Mouse (Mus musculus) macrophage (primary cell): ENCODE measurements around the gene Ccn1. TPM values are rescaled to one million over a fixed set of nuclear protein-coding genes. Genes with fewer than 3 reads are reported as not detected.

Source experiments
- H3K27ac ChIP-seq: fragments of 350-480 bp; formaldehyde crosslinking; 2 replicates; pipeline ENCODE4 v1.9.0; 2021
- H3K36me3 ChIP-seq: fragments of 350-480 bp; formaldehyde crosslinking; 2 replicates; pipeline ENCODE4 v1.9.0; 2021; ENCODE audit errors: inconsistent target
- H3K4me3 ChIP-seq: fragments of 350-480 bp; formaldehyde crosslinking; 2 replicates; pipeline ENCODE4 v1.9.0; 2021; ENCODE audit errors: inconsistent target
- H3K79me2 ChIP-seq: fragments of 350-480 bp; formaldehyde crosslinking; 2 replicates; pipeline ENCODE4 v1.9.0; 2021; ENCODE audit errors: inconsistent target
- WGBS: methylation state at CpG from one replicate; pipeline ENCODE4 v1.1.7; 2026; ENCODE audit warnings: inconsistent platforms; ENCODE audit not compliant: missing documents; 5-methylcytosine and 5-hydroxymethylcytosine counted together
- polyA plus RNA-seq: library from polyadenylated mRNA; stranded (reverse); fragments of 250-400 nt; gene quantifications from 3 replicates; pipeline ENCODE4 v1.2.4, GENCODE M21; 2018; ENCODE audit warnings: inconsistent platforms
- total RNA-seq, 78 experiments: library from RNA; depleted of rRNA; stranded (reverse); fragments of 250-400 nt; gene quantifications; 1 replicate in 9 of 78; 2 replicates in 24 of 78; 3 replicates in 43 of 78; 4 replicates in 2 of 78; pipeline ENCODE4 v1.2.4; 2018; ENCODE audit warnings: inconsistent platforms in 56 of 78

Ccn1 gene
- 10 to 100 TPM in 1 of 26 experiments, 1 to 10 TPM in 1, under 1 TPM in 5, not detected in 19; 0.21 to 16.9 (median 0.41) TPM for total RNA-seq (2018; cell fraction: chromatin; rRNA removed)
- under 1 TPM in 17 of 26 experiments, not detected in 9; 0.04 to 0.29 (median 0.17) TPM for total RNA-seq (2018; cell fraction: cytosol; rRNA removed)
- 1 to 10 TPM in 1 of 26 experiments, under 1 TPM in 5, not detected in 20; 0.29 to 1.4 (median 0.61) TPM for total RNA-seq (2018; cell fraction: nucleus; rRNA removed)
- 0.14 to 0.87 TPM (median 0.29 TPM) in 3 replicates for polyA plus RNA-seq

GRCm38 (mm10) chr3:145649852-145650202, at the start of gene Ccn1:
Gene Ccn1 (minus strand): TSS chr3:145649981.
- no peaks in the 10 kb centered on the region for H3K36me3 ChIP-seq
- no peak within 1 kb of the TSS for H3K27ac ChIP-seq
- WGBS: 2% methylated on average over 28 of the region's 29 CpGs
- no peaks in the 10 kb centered on the region for H3K79me2 ChIP-seq
- no peak within 1 kb of the TSS for H3K4me3 ChIP-seq

- Histone ChIP-seq H3K79me2 (no peaks in the 10 kb centered on the region), H3K4me3 (no peak overlapping the region), H3K27ac (no peak overlapping the region), H3K36me3 (no peaks in the 10 kb centered on the region)
- WGBS: 72% methylated on average over 2 of the region's 2 CpGs
These were observed 43.6 kb upstream of the Ccn1 start for GRCm38 (mm10) chr3:145693361-145693760.

GRCm38 (mm10) chr3:145692037-145692436, 42.3 kb upstream of the Ccn1 start:
- Histone ChIP-seq H3K27ac (no peak overlapping the region), H3K4me3 (no peak overlapping the region), H3K36me3 (no peaks in the 10 kb centered on the region), H3K79me2 (no peaks in the 10 kb centered on the region)
- 91% methylated on average over 9 of the region's 9 CpGs for WGBS

- Histone ChIP-seq H3K4me3 (no peak overlapping the region), H3K36me3 (no peaks in the 10 kb centered on the region), H3K27ac (no peak overlapping the region), H3K79me2 (no peaks in the 10 kb centered on the region)
- WGBS: 93% methylated on average over 7 of the region's 7 CpGs
These were observed 41.6 kb upstream of the Ccn1 start for GRCm38 (mm10) chr3:145691415-145691814.

GRCm38 (mm10) chr3:145689271-145689670, 39.5 kb upstream of the Ccn1 start:
- H3K4me3 ChIP-seq: no peak overlapping the region

GRCm38 (mm10) chr3:145687836-145688235, 38.1 kb upstream of the Ccn1 start:
- no peak overlapping the region for H3K4me3 ChIP-seq
- H3K79me2 ChIP-seq: no peaks in the 10 kb centered on the region
- H3K36me3 ChIP-seq: no peaks in the 10 kb centered on the region
- 82% methylated on average over 5 of the region's 5 CpGs for WGBS
- H3K27ac ChIP-seq: no peak overlapping the region

More at GRCm38 (mm10) chr3:145689271-145689670, 39.5 kb upstream of the Ccn1 start:
- no peaks in the 10 kb centered on the region for H3K79me2 ChIP-seq
- 91% methylated on average over 9 of the region's 9 CpGs for WGBS
- H3K36me3 ChIP-seq: no peaks in the 10 kb centered on the region
- H3K27ac ChIP-seq: no peak overlapping the region

- no peaks in the 10 kb centered on the region for H3K79me2 ChIP-seq
- no peaks in the 10 kb centered on the region for H3K36me3 ChIP-seq
- H3K27ac ChIP-seq: no peak overlapping the region
- 78% methylated on average over 19 of the region's 19 CpGs for WGBS
- no peak overlapping the region for H3K4me3 ChIP-seq
These were observed 35.0 kb upstream of the Ccn1 start for GRCm38 (mm10) chr3:145684604-145685441.

- Histone ChIP-seq H3K27ac (no peak overlapping the region), H3K36me3 (no peaks in the 10 kb centered on the region), H3K4me3 (no peak overlapping the region), H3K79me2 (no peaks in the 10 kb centered on the region)
- 92% methylated on average over 4 of the region's 4 CpGs for WGBS
These were observed 34.4 kb upstream of the Ccn1 start for GRCm38 (mm10) chr3:145684201-145684600.

GRCm38 (mm10) chr3:145681348-145681935, 31.7 kb upstream of the Ccn1 start:
- H3K4me3 ChIP-seq: no peak overlapping the region
- no peaks in the 10 kb centered on the region for H3K79me2 ChIP-seq
- H3K27ac ChIP-seq: no peak overlapping the region
- H3K36me3 ChIP-seq: no peaks in the 10 kb centered on the region
- WGBS: 94% methylated on average over 10 of the region's 10 CpGs

GRCm38 (mm10) chr3:145680686-145681085, 30.9 kb upstream of the Ccn1 start:
- Histone ChIP-seq H3K27ac (no peak overlapping the region), H3K4me3 (no peak overlapping the region), H3K36me3 (no peaks in the 10 kb centered on the region), H3K79me2 (no peaks in the 10 kb centered on the region)
- 92% methylated on average over 5 of the region's 5 CpGs for WGBS

- 85% methylated on average over 6 of the region's 6 CpGs for WGBS
These were observed 26.4 kb upstream of the Ccn1 start for GRCm38 (mm10) chr3:145676212-145676611.

GRCm38 (mm10) chr3:145674815-145675214, 25.0 kb upstream of the Ccn1 start:
- no peaks in the 10 kb centered on the region for H3K79me2 ChIP-seq
- no peak overlapping the region for H3K27ac ChIP-seq
- H3K36me3 ChIP-seq: no peaks in the 10 kb centered on the region
- WGBS: 66% methylated on average over 2 of the region's 2 CpGs
- no peak overlapping the region for H3K4me3 ChIP-seq

More at GRCm38 (mm10) chr3:145676212-145676611, 26.4 kb upstream of the Ccn1 start:
- H3K27ac ChIP-seq: no peak overlapping the region
- H3K36me3 ChIP-seq: no peaks in the 10 kb centered on the region
- no peak overlapping the region for H3K4me3 ChIP-seq
- no peaks in the 10 kb centered on the region for H3K79me2 ChIP-seq

- 91% methylated on average over 4 of the region's 4 CpGs for WGBS
- no peak overlapping the region for H3K4me3 ChIP-seq
- H3K79me2 ChIP-seq: no peaks in the 10 kb centered on the region
- no peak overlapping the region for H3K27ac ChIP-seq
- H3K36me3 ChIP-seq: no peaks in the 10 kb centered on the region
These were observed 16.6 kb upstream of the Ccn1 start for GRCm38 (mm10) chr3:145666383-145666782.

GRCm38 (mm10) chr3:145656993-145657713, 7.4 kb upstream of the Ccn1 start:
- H3K79me2 ChIP-seq: no peaks in the 10 kb centered on the region
- no peak overlapping the region for H3K4me3 ChIP-seq
- no peak overlapping the region for H3K27ac ChIP-seq
- H3K36me3 ChIP-seq: no peaks in the 10 kb centered on the region
- WGBS: 91% methylated on average over 14 of the region's 14 CpGs
